Comparison of ENCODE assay signal across 8 mouse cellular contexts in the genomic region with DNA sequence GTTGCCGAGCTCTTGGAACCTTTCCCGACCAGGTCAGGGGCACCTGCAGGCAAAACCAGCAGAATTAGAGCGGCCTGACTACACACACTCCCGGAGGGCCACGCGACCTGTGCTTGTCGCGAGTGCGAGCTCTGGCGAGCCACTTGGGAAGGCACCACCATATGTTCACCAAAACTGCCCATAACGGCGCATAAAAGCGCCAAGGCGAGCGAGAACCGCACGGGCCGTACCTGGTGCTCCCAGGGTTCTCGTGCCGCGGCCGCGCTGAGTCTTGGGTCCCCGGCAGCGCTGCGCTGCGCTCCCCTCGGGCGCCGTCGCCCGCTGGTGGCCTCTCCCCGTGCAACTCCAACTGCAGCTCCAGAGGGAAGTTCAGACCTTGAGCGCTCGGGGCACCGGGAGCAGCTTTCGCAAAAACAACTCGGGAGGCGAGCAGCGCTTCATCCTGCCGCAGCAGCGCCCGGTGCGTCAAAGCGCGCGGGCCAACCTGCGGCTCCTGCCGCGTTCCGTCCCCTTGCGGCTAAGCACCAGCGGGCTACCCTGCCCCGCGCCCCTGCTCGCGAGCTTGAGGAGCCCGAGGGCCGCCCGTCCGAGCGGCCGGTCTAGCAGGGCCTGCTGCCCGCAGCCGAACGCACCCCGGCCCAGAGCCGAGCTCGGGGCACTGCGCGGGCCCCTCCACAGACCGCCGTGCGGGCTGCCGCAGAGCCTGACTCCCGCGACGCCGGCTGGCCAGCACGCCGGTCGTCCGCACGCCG. TPM values are rescaled to one million over a fixed set of nuclear protein-coding genes. Genes with fewer than 3 reads are reported as not detected.
A peak's percentile ranks its signal among the peaks of the same experiment; 100 is the strongest.
DNase-seq lines count a peak whose midpoint lies in the region; ATAC-seq and TF ChIP-seq lines count a peak whose summit lies in the region.

No protein-coding gene starts in this region.

- H3K4me3 ChIP-seq in neural tube, embryonic 11.5 days (ENCODE audit: low read depth, low read length) = peak overlapping the region; percentile 81
- peak overlapping the region; percentile 87 for H3K4me3 ChIP-seq in forebrain, embryonic 16.5 days (replicated peaks; ENCODE audit: low read length)
- peak overlapping the region; percentile 64 for H3K4me3 ChIP-seq in intestine, embryonic 14.5 days (ENCODE audit: low read depth, low read length)
- H3K4me3 ChIP-seq in liver, embryonic 11.5 days (ENCODE audit: low read depth, low read length) = peak overlapping the region; percentile 78
- peak overlapping the region; percentile 63 for H3K4me3 ChIP-seq in midbrain, postnatal 0 days (ENCODE audit: low read depth, low read length)

- peaks cover 14% of the 10 kb centered on the region for H3K27me3 ChIP-seq in neural tube, embryonic 11.5 days (ENCODE audit: control insufficient read depth, insufficient read depth, low read length)
- peaks cover 5% of the 10 kb centered on the region; the same call in 1 of the 2 replicates for H3K27me3 ChIP-seq in forebrain, embryonic 16.5 days (replicated peaks; ENCODE audit: control insufficient read depth, insufficient read depth, low read length)
- H3K27me3 ChIP-seq in intestine, embryonic 14.5 days (replicated peaks; ENCODE audit: control insufficient read depth, insufficient read depth, low read length) = peaks cover 5% of the 10 kb centered on the region
- H3K27me3 ChIP-seq in liver, embryonic 11.5 days (replicated peaks; ENCODE audit: control insufficient read depth, insufficient read depth, low read length) = peaks cover 7% of the 10 kb centered on the region
- H3K27me3 ChIP-seq in midbrain, postnatal 0 days (ENCODE audit: insufficient read depth, low read length) = no peaks in the 10 kb centered on the region

- H3K36me3 ChIP-seq in neural tube, embryonic 11.5 days (ENCODE audit: control insufficient read depth, insufficient read depth, low read length) = no peaks in the 10 kb centered on the region
- H3K36me3 ChIP-seq in forebrain, embryonic 16.5 days (ENCODE audit: control insufficient read depth, insufficient read depth) = no peaks in the 10 kb centered on the region
- H3K36me3 ChIP-seq in intestine, embryonic 14.5 days (ENCODE audit: control insufficient read depth, insufficient read depth, low read length) = no peaks in the 10 kb centered on the region
- no peaks in the 10 kb centered on the region for H3K36me3 ChIP-seq in liver, embryonic 11.5 days (ENCODE audit: control insufficient read depth, insufficient read depth, low read length)
- no peaks in the 10 kb centered on the region for H3K36me3 ChIP-seq in midbrain, postnatal 0 days (ENCODE audit: insufficient read depth, low read length)

- H3K4me2 ChIP-seq in neural tube, embryonic 11.5 days (ENCODE audit: low read depth) = peak overlapping the region; percentile 98
- H3K4me2 ChIP-seq in forebrain, embryonic 16.5 days (ENCODE audit: low read length) = peak overlapping the region; percentile 97
- peak overlapping the region; percentile 82 for H3K4me2 ChIP-seq in intestine, embryonic 14.5 days (ENCODE audit: low read length)
- peak overlapping the region; percentile 94 for H3K4me2 ChIP-seq in liver, embryonic 11.5 days
- H3K4me2 ChIP-seq in midbrain, postnatal 0 days (ENCODE audit: low read depth, low read length, poor library complexity, severe bottlenecking) = peak overlapping the region; percentile 95

- no peak for DNase-seq in neural tube, embryonic 11.5 days (ENCODE audit: low spot score)
- no peak for DNase-seq in neural tube, embryonic 10.5 days (ENCODE audit: extremely low spot score, low spot score)
- peak; percentile 64 for DNase-seq in cerebellum, adult 11 months
- peak; percentile 83 for DNase-seq in intestine, embryonic 14.5 days (ENCODE audit: low spot score)
- DNase-seq in liver, embryonic 11.5 days (ENCODE audit: low spot score) = no peak
- DNase-seq in midbrain, postnatal 0 days (ENCODE audit: low spot score) = peak; percentile 41
- peak; percentile 54 for DNase-seq in testis, postnatal 14 days (ENCODE audit: low spot score)

- ATAC-seq in neural tube, embryonic 11.5 days (ENCODE audit: insufficient read depth, low FRiP score, low TSS enrichment) = peak; percentile 84
- ATAC-seq in forebrain, embryonic 16.5 days = peak; percentile 80
- ATAC-seq in intestine, embryonic 14.5 days (replicated peaks; ENCODE audit: low FRiP score, low TSS enrichment, low read depth) = peak; percentile 82
- peak; percentile 70 for ATAC-seq in liver, embryonic 11.5 days (replicated peaks; ENCODE audit: low FRiP score)
- peak; percentile 42 for ATAC-seq in midbrain, postnatal 0 days (ENCODE audit: low FRiP score)

- H3K9ac ChIP-seq in neural tube, embryonic 11.5 days (ENCODE audit: low read length) = peak overlapping the region; percentile 67
- peak overlapping the region; percentile 73 for H3K9ac ChIP-seq in forebrain, embryonic 16.5 days (replicated peaks; ENCODE audit: low read depth, low read length)
- H3K9ac ChIP-seq in intestine, embryonic 14.5 days (ENCODE audit: low read length) = peak overlapping the region; percentile 62
- H3K9ac ChIP-seq in liver, embryonic 11.5 days (ENCODE audit: low read depth, low read length) = peak overlapping the region; percentile 68
- H3K9ac ChIP-seq in midbrain, postnatal 0 days (replicated peaks; ENCODE audit: low read length, poor library complexity, severe bottlenecking) = peak overlapping the region; percentile 61

- TF ChIP-seq CTCF in midbrain, postnatal 0 days (IDR thresholded peaks at IDR 0.05) = peak; percentile 19; the same call in 1 of the 2 replicates

- WGBS in neural tube, embryonic 11.5 days = under 1% methylated on average over 78 of the region's 85 CpGs
- under 1% methylated on average over 85 of the region's 85 CpGs for WGBS in forebrain, embryonic 16.5 days
- WGBS in intestine, embryonic 14.5 days = under 1% methylated on average over 73 of the region's 85 CpGs
- under 1% methylated on average over 85 of the region's 85 CpGs for WGBS in liver, embryonic 11.5 days
- under 1% methylated on average over 70 of the region's 85 CpGs for WGBS in midbrain, postnatal 0 days

- no peaks in the 10 kb centered on the region for H3K9me3 ChIP-seq in neural tube, embryonic 11.5 days (ENCODE audit: control insufficient read depth, low read length)
- H3K9me3 ChIP-seq in forebrain, embryonic 16.5 days (ENCODE audit: control insufficient read depth, low read length) = no peaks in the 10 kb centered on the region
- H3K9me3 ChIP-seq in intestine, embryonic 14.5 days (ENCODE audit: control insufficient read depth, low read length) = no peaks in the 10 kb centered on the region
- no peaks in the 10 kb centered on the region for H3K9me3 ChIP-seq in liver, embryonic 11.5 days (ENCODE audit: control insufficient read depth, low read length)
- no peaks in the 10 kb centered on the region for H3K9me3 ChIP-seq in midbrain, postnatal 0 days (ENCODE audit: low read length)

- peak overlapping the region; percentile 58; the same call in 1 of the 2 replicates for H3K27ac ChIP-seq in neural tube, embryonic 11.5 days (ENCODE audit: low read depth, low read length)
- peak overlapping the region; percentile 61 for H3K27ac ChIP-seq in forebrain, embryonic 16.5 days (ENCODE audit: low read length)
- peak overlapping the region; percentile 74 for H3K27ac ChIP-seq in intestine, embryonic 14.5 days (ENCODE audit: low read depth)
- 0 out of 2 replicates have a peak overlapping the region, but pooled peaks have one; percentile 37 for H3K27ac ChIP-seq in liver, embryonic 11.5 days (ENCODE audit: low read depth, low read length)
- peak overlapping the region; percentile 75 for H3K27ac ChIP-seq in midbrain, postnatal 0 days (ENCODE audit: low read depth, low read length)

- peaks cover 13% of the 10 kb centered on the region for H3K4me1 ChIP-seq in neural tube, embryonic 11.5 days (ENCODE audit: control insufficient read depth, insufficient read depth, low read length)
- H3K4me1 ChIP-seq in forebrain, embryonic 16.5 days (replicated peaks; ENCODE audit: control insufficient read depth, insufficient read depth, low read length) = peaks cover 38% of the 10 kb centered on the region
- peaks cover 5% of the 10 kb centered on the region; the same call in 1 of the 2 replicates for H3K4me1 ChIP-seq in intestine, embryonic 14.5 days (replicated peaks; ENCODE audit: control insufficient read depth, insufficient read depth, low read length)
- peaks cover 37% of the 10 kb centered on the region for H3K4me1 ChIP-seq in liver, embryonic 11.5 days (replicated peaks; ENCODE audit: control insufficient read depth, insufficient read depth, low read length)
- H3K4me1 ChIP-seq in midbrain, postnatal 0 days (ENCODE audit: insufficient read depth, low read length) = peaks cover 28% of the 10 kb centered on the region

RNA-seq across cellular contexts. Expression of a gene that starts 0.6 kb away (rescaled TPM):
- polyA plus RNA-seq in neural tube, embryonic 11.5 days (2014; fragmentation: Nextera tagmentation; extraction: Ambion mirVana) = 1.8 and 2.5 TPM in 2 replicates
- 2.5 and 2.8 TPM in 2 replicates for polyA plus RNA-seq in forebrain, embryonic 16.5 days (2015; fragmentation: Nextera tagmentation; extraction: Ambion mirVana)
- polyA plus RNA-seq in intestine, embryonic 14.5 days (2014; fragmentation: Nextera tagmentation; extraction: Ambion mirVana) = 1.6 and 2.2 TPM in 2 replicates
- polyA plus RNA-seq in liver, embryonic 11.5 days (2014; fragmentation: Nextera tagmentation; extraction: Ambion mirVana) = 1.6 and 2.1 TPM in 2 replicates
- total RNA-seq in midbrain, postnatal 0 days (2014; rRNA removed) = 29.7 and 31.6 TPM in 2 replicates
- 4.1 and 4.3 TPM in 2 replicates for polyA plus RNA-seq in midbrain, postnatal 0 days (2015; fragmentation: Nextera tagmentation; extraction: Ambion mirVana)

Comparison
In these comparisons a context has a peak if more than half of its experiments do, and no peak if none do; other contexts are left out.
1. DNase-seq: peak in cerebellum, adult 11 months (single experiment), intestine, embryonic 14.5 days (single experiment), midbrain, postnatal 0 days (single experiment) and testis, postnatal 14 days (single experiment); none in neural tube, embryonic 11.5 days (single experiment), neural tube, embryonic 10.5 days (single experiment) and liver, embryonic 11.5 days (single experiment).
2. Peak in every context shown above with its lines, with median percentiles within 50 percentile points of each other: ATAC-seq, H3K27ac ChIP-seq, H3K4me2 ChIP-seq, H3K4me3 ChIP-seq and H3K9ac ChIP-seq.